Mouse (Mus musculus): ENCODE measurements at regions not wholly inside any gene's neighbourhood (a gene's known extent, or its start where the extent isn't known, plus 50 kb on each side); places are given as distances from the start of the nearest gene placed in this dataset.
"Not testable (repeated sequence)": the region's sequence is repeated elsewhere in the genome, so short reads cannot be mapped to it uniquely, and the experiment has no call there.

- DNase-seq, result no peak
Observed at GRCm38 (mm10) chr16:82661015-82661414, 167.2 kb upstream of the Gm21833 start.

GRCm38 (mm10) chr16:82674926-82675325, 153.3 kb upstream of the Gm21833 start:
- no peak for DNase-seq

- not testable (repeated sequence) for DNase-seq
Observed at GRCm38 (mm10) chr16:82683113-82683512, 145.1 kb upstream of the Gm21833 start.

GRCm38 (mm10) chr16:82700922-82701321, 127.3 kb upstream of the Gm21833 start:
- DNase-seq, result peak; percentile 3 to 9

- no peak for DNase-seq
Observed at GRCm38 (mm10) chr16:82711161-82711560, 117.0 kb upstream of the Gm21833 start.

- no peak for DNase-seq
Observed at GRCm38 (mm10) chr16:82734117-82734516, 94.1 kb upstream of the Gm21833 start.

GRCm38 (mm10) chr16:82758466-82758865, 69.7 kb upstream of the Gm21833 start:
- DNase-seq, result no peak

Measured in adrenal gland, postnatal 36 days (tissue).